Mouse (Mus musculus): Measurements from ENCODE around the gene Sept3.

DNA sequence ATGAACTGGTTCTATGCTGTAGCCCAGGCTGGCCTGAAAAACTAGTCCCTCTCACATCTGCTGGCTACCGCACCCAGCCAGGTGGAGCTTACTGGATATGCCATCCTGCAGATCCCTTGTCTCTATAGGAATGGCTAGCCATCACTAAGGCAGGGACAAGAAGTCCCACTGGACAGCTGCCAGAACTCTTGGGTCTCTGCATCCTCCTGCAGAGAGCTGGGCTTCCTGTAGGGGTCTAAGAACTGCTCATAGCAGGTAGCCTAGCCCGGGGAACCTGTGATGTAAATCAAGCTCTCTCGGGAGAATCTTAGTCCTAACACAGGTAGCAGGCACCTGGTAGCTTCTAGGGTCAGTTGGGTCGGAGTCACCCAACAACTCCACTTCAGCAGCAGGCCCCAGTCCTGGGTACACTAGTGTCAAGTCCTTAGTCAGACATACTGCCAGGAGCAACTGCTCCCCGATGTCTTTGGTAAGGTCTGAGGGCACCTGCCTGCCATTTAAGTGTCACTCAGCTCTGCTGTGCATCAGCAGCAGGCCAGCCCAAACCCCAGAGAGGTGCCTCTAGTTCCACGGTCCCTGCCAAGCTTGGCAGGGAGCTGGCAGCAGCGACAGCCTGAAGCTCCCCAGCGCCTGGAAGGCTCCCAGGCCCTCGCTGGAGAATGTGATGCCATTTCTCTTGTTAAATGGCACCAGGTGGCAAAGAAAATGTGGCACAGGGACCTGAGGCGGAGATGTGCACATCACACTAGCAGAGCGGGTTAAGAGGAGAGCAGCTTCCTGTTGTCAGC lies 42.9 kb upstream of the Sept3 start:
- no peak for TF ChIP-seq CTCF (IDR thresholded peaks at IDR 0.05; ENCODE audit: low read depth, low read length)
- no peak for TF ChIP-seq POLR2A (IDR thresholded peaks at IDR 0.05; ENCODE audit: extremely low read depth, insufficient read depth, low read length)
